ENCODE assay signal across 9 mouse cellular contexts in the genomic region with DNA sequence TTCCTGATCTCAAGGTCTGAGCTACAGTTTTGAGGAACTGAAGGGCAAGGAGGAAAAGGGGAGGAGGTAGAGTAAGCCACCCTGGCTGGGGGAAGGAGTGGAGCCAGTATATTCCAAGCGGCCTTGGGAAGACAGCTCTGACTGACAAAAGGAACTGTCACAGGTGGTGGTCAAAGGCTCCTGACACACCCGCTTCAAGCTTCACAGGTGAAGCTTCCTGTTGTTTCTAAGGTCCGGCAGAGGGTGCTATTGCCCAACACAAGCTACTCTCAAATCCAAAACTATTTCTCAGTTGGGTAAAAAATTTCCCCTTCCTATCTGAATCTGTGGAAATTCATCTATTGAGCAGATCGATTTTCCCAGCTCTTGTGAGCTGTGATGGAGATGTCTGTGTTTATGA. TPM values are rescaled to one million over a fixed set of nuclear protein-coding genes. Genes with fewer than 3 reads are reported as not detected.
A peak's percentile ranks its signal among the peaks of the same experiment; 100 is the strongest.
DNase-seq lines count a peak whose midpoint lies in the region; ATAC-seq and TF ChIP-seq lines count a peak whose summit lies in the region.
"Had no signal": no experiment of that assay in that cellular context is flagged by ENCODE, and none has a peak within 500 bp of the region (broad histone marks: within the 10 kb centered on the region; RNA-seq: fewer than 3 reads in every experiment).

No protein-coding gene starts in this region.

- no peaks in the 10 kb centered on the region for H3K4me1 ChIP-seq in kidney, postnatal 0 days (replicated peaks; ENCODE audit: insufficient read depth, low read length)
- no peaks in the 10 kb centered on the region for H3K4me1 ChIP-seq in forebrain, embryonic 16.5 days (replicated peaks; ENCODE audit: control insufficient read depth, insufficient read depth, low read length)

- no peaks in the 10 kb centered on the region for H3K79me3 ChIP-seq in C2C12 (ENCODE audit: low read depth)

- no peak for ATAC-seq in kidney, postnatal 0 days (replicated peaks; ENCODE audit: low FRiP score, low read depth)
- no peak for ATAC-seq in forebrain, embryonic 16.5 days

- H3K79me2 ChIP-seq in C2C12 (ENCODE audit: control insufficient read depth, insufficient read depth), result no peaks in the 10 kb centered on the region

- no peaks in the 10 kb centered on the region for H3K36me3 ChIP-seq in kidney, postnatal 0 days (ENCODE audit: insufficient read depth, low read length)
- no peaks in the 10 kb centered on the region for H3K36me3 ChIP-seq in C2C12 (ENCODE audit: control insufficient read depth, insufficient read depth)
- no peaks in the 10 kb centered on the region for H3K36me3 ChIP-seq in forebrain, embryonic 16.5 days (ENCODE audit: control insufficient read depth, insufficient read depth)
- H3K36me3 ChIP-seq: embryonic facial prominence, embryonic 15.5 days had no signal

- no peak overlapping the region for H3K27ac ChIP-seq in kidney, postnatal 0 days
- H3K27ac ChIP-seq in forebrain, embryonic 16.5 days (ENCODE audit: low read length), result no peak overlapping the region
- H3K27ac ChIP-seq: embryonic facial prominence, embryonic 15.5 days had no signal

- H3K4me2 ChIP-seq in kidney, postnatal 0 days (ENCODE audit: low read length), result no peak overlapping the region
- H3K4me2 ChIP-seq in forebrain, embryonic 16.5 days (ENCODE audit: low read length), result no peak overlapping the region
- H3K4me2 ChIP-seq: embryonic facial prominence, embryonic 15.5 days had no signal

- no peak overlapping the region for H3K9ac ChIP-seq in kidney, postnatal 0 days (ENCODE audit: low read depth, low read length)
- H3K9ac ChIP-seq in forebrain, embryonic 16.5 days (replicated peaks; ENCODE audit: low read depth, low read length), result no peak overlapping the region
- H3K9ac ChIP-seq: embryonic facial prominence, embryonic 15.5 days had no signal

- no peak overlapping the region for H3ac ChIP-seq in C2C12 (ENCODE audit: control insufficient read depth, insufficient read length, low read depth)

- H3K9me3 ChIP-seq in kidney, postnatal 0 days (replicated peaks; ENCODE audit: low read length), result no peaks in the 10 kb centered on the region
- no peaks in the 10 kb centered on the region for H3K9me3 ChIP-seq in forebrain, embryonic 16.5 days (ENCODE audit: control insufficient read depth, low read length)
- H3K9me3 ChIP-seq: embryonic facial prominence, embryonic 15.5 days had no signal

- TF ChIP-seq CTCF in kidney, postnatal 0 days (IDR thresholded peaks at IDR 0.05; ENCODE audit: low read depth), result peak; percentile 76
- TF ChIP-seq CTCF in C2C12 (IDR thresholded peaks at IDR 0.05; ENCODE audit: control insufficient read depth, insufficient read depth, insufficient read length), result peak; percentile 33

- WGBS in kidney, postnatal 0 days, result 21% methylated on average over 4 of the region's 4 CpGs
- WGBS in forebrain, embryonic 16.5 days, result 38% methylated on average over 4 of the region's 4 CpGs

- peak; percentile 76 for DNase-seq in kidney, postnatal 0 days (ENCODE audit: low spot score)
- DNase-seq in kidney, adult 11 months, result no peak
- peak; percentile 82 for DNase-seq in NIH3T3 (ENCODE audit: low read depth)
- peak; percentile 34 for DNase-seq in kidney, postnatal 14 days
- DNase-seq in telencephalon, adult 2 months (ENCODE audit: low read depth, low spot score), result peak; percentile 17
- no peak for DNase-seq in urinary bladder, adult 18-20 months (ENCODE audit: low spot score in 2 of 2)

- no peaks in the 10 kb centered on the region for H3K27me3 ChIP-seq in kidney, postnatal 0 days (ENCODE audit: insufficient read depth, low read length)
- H3K27me3 ChIP-seq in C2C12 (ENCODE audit: control insufficient read depth, insufficient read depth, insufficient read length), result no peaks in the 10 kb centered on the region
- no peaks in the 10 kb centered on the region for H3K27me3 ChIP-seq in forebrain, embryonic 16.5 days (replicated peaks; ENCODE audit: control insufficient read depth, insufficient read depth, low read length)
- H3K27me3 ChIP-seq: embryonic facial prominence, embryonic 15.5 days had no signal

- H3K4me3 ChIP-seq in kidney, postnatal 0 days (replicated peaks; ENCODE audit: low read depth, low read length), result no peak overlapping the region
- no peak overlapping the region for H3K4me3 ChIP-seq in C2C12 (ENCODE audit: insufficient read depth, poor library complexity, severe bottlenecking)
- H3K4me3 ChIP-seq in forebrain, embryonic 16.5 days (replicated peaks; ENCODE audit: low read length), result no peak overlapping the region
- H3K4me3 ChIP-seq: embryonic facial prominence, embryonic 15.5 days had no signal

TF ChIP-seq in C2C12, 6 proteins besides CTCF, POLR2A, EP300 and RAD21:
- TF ChIP-seq MYOD1 (IDR thresholded peaks at IDR 0.05; ENCODE audit: control insufficient read depth, insufficient read length, low read depth) (no peak), MYOG (IDR thresholded peaks at IDR 0.05; ENCODE audit: control insufficient read depth, extremely low read depth, insufficient read length) (no peak), FOSL1 (IDR thresholded peaks at IDR 0.05; ENCODE audit: insufficient read depth, low read length, poor library complexity, severe bottlenecking) (no peak), MAX (IDR thresholded peaks at IDR 0.05) (no peak), USF1 (IDR thresholded peaks at IDR 0.05; ENCODE audit: low read depth) (no peak), CEBPB (IDR thresholded peaks at IDR 0.05; ENCODE audit: low read depth) (no peak)
TF ChIP-seq in C2C12: peak in this region for 0.

RNA-seq across cellular contexts. Expression of gene C1qtnf3, which starts 31.1 kb away (rescaled TPM):
- polyA plus RNA-seq in kidney, postnatal 0 days (2015; fragmentation: Nextera tagmentation; extraction: Ambion mirVana), result 20.1 and 24.0 TPM in 2 replicates
- polyA plus RNA-seq in C2C12 (2012; fragmentation: generic; extraction: Trizol), result 4.4 TPM
- polyA plus RNA-seq in forebrain, embryonic 16.5 days (2015; fragmentation: Nextera tagmentation; extraction: Ambion mirVana), result 0.18 and 1.8 TPM in 2 replicates

Comparison
In these comparisons a context has a peak if more than half of its experiments do, and no peak if none do; other contexts are left out.
1. DNase-seq: peak in kidney, postnatal 0 days (single experiment), NIH3T3 (single experiment), kidney, postnatal 14 days (single experiment) and telencephalon, adult 2 months (single experiment); none in kidney, adult 11 months (single experiment) and urinary bladder, adult 18-20 months (0 of 2).